Mouse (Mus musculus): Measurements from ENCODE around the gene Olfr1048. TPM values are rescaled to one million over a fixed set of nuclear protein-coding genes. Genes with fewer than 3 reads are reported as not detected.

Olfr1048 gene
- polyA plus RNA-seq, 1 experiment from 2014 or later = 0.29 TPM

Other genes with a start within 250 kb of the Olfr1048 start
- gene Olfr1031, start 250.0 kb downstream of the Olfr1048 start, polyA plus RNA-seq (2014; fragmentation: Nextera tagmentation; extraction: Ambion mirVana) = 0.22 TPM in 1 of 2 replicates, not detected in the other
- gene Olfr1032, start 234.7 kb downstream of the Olfr1048 start, polyA plus RNA-seq (2014; fragmentation: Nextera tagmentation; extraction: Ambion mirVana) = not detected in 2 replicates
- gene Olfr1033, start 219.7 kb downstream of the Olfr1048 start, polyA plus RNA-seq (2014; fragmentation: Nextera tagmentation; extraction: Ambion mirVana) = 1.6 and 2.2 TPM in 2 replicates
- 0.04 TPM in 2 replicates for gene Olfr1034, start 194.4 kb downstream of the Olfr1048 start, polyA plus RNA-seq (2014; fragmentation: Nextera tagmentation; extraction: Ambion mirVana)
- not detected in 2 replicates for gene Olfr1036, start 166.3 kb downstream of the Olfr1048 start, polyA plus RNA-seq (2014; fragmentation: Nextera tagmentation; extraction: Ambion mirVana)
- not detected in 2 replicates for gene Olfr1037, start 152.9 kb downstream of the Olfr1048 start, polyA plus RNA-seq (2014; fragmentation: Nextera tagmentation; extraction: Ambion mirVana)
- not detected in 2 replicates for gene Olfr1039, start 104.4 kb downstream of the Olfr1048 start, polyA plus RNA-seq (2014; fragmentation: Nextera tagmentation; extraction: Ambion mirVana)
- gene Olfr1040, start 93.6 kb downstream of the Olfr1048 start, polyA plus RNA-seq (2014; fragmentation: Nextera tagmentation; extraction: Ambion mirVana) = not detected in 2 replicates
- gene Olfr1042, start 78.5 kb downstream of the Olfr1048 start, polyA plus RNA-seq (2014; fragmentation: Nextera tagmentation; extraction: Ambion mirVana) = not detected in 2 replicates
- not detected in 2 replicates for gene Olfr1043, start 72.8 kb downstream of the Olfr1048 start, polyA plus RNA-seq (2014; fragmentation: Nextera tagmentation; extraction: Ambion mirVana)
- gene Olfr1044, start 62.5 kb downstream of the Olfr1048 start, polyA plus RNA-seq (2014; fragmentation: Nextera tagmentation; extraction: Ambion mirVana) = 0.09 TPM in 1 of 2 replicates, not detected in the other
- gene Olfr52, start 54.6 kb downstream of the Olfr1048 start, polyA plus RNA-seq (2014; fragmentation: Nextera tagmentation; extraction: Ambion mirVana) = not detected in 2 replicates
- gene Olfr1045, start 37.3 kb downstream of the Olfr1048 start, polyA plus RNA-seq (2014; fragmentation: Nextera tagmentation; extraction: Ambion mirVana) = not detected in 2 replicates
- gene Olfr1046, start 21.0 kb downstream of the Olfr1048 start, polyA plus RNA-seq (2014; fragmentation: Nextera tagmentation; extraction: Ambion mirVana) = not detected in 2 replicates
- gene Olfr1047, start 8.9 kb downstream of the Olfr1048 start, polyA plus RNA-seq (2014; fragmentation: Nextera tagmentation; extraction: Ambion mirVana) = not detected in 2 replicates
- gene Olfr1049, start 18.0 kb upstream of the Olfr1048 start, polyA plus RNA-seq (2014; fragmentation: Nextera tagmentation; extraction: Ambion mirVana) = not detected in 2 replicates
- not detected in 2 replicates for gene Olfr1051, start 38.8 kb upstream of the Olfr1048 start, polyA plus RNA-seq (2014; fragmentation: Nextera tagmentation; extraction: Ambion mirVana)
- gene Olfr1052, start 52.2 kb upstream of the Olfr1048 start, polyA plus RNA-seq (2014; fragmentation: Nextera tagmentation; extraction: Ambion mirVana) = 0.11 TPM in 1 of 2 replicates, not detected in the other
- not detected in 2 replicates for gene Olfr1053, start 75.0 kb upstream of the Olfr1048 start, polyA plus RNA-seq (2014; fragmentation: Nextera tagmentation; extraction: Ambion mirVana)
- gene Olfr1054, start 95.1 kb upstream of the Olfr1048 start, polyA plus RNA-seq (2014; fragmentation: Nextera tagmentation; extraction: Ambion mirVana) = not detected in 2 replicates
- gene Olfr1055, start 110.0 kb upstream of the Olfr1048 start, polyA plus RNA-seq (2014; fragmentation: Nextera tagmentation; extraction: Ambion mirVana) = not detected in 2 replicates
- gene Olfr1056, start 122.2 kb upstream of the Olfr1048 start, polyA plus RNA-seq (2014; fragmentation: Nextera tagmentation; extraction: Ambion mirVana) = 0.21 TPM in 1 of 2 replicates, not detected in the other
- gene Olfr1057, start 138.1 kb upstream of the Olfr1048 start, polyA plus RNA-seq (2014; fragmentation: Nextera tagmentation; extraction: Ambion mirVana) = not detected in 2 replicates
- gene Olfr1058, start 148.3 kb upstream of the Olfr1048 start, polyA plus RNA-seq (2014; fragmentation: Nextera tagmentation; extraction: Ambion mirVana) = 0.18 and 0.22 TPM in 2 replicates
- gene Olfr1061, start 173.8 kb upstream of the Olfr1048 start, polyA plus RNA-seq (2014; fragmentation: Nextera tagmentation; extraction: Ambion mirVana) = not detected in 2 replicates
- 0.07 TPM in 1 of 2 replicates, not detected in the other for gene Olfr1062, start 186.5 kb upstream of the Olfr1048 start, polyA plus RNA-seq (2014; fragmentation: Nextera tagmentation; extraction: Ambion mirVana)
- gene Olfr1065, start 210.3 kb upstream of the Olfr1048 start, polyA plus RNA-seq (2014; fragmentation: Nextera tagmentation; extraction: Ambion mirVana) = 0.15 and 0.25 TPM in 2 replicates
- not detected in 2 replicates for gene Olfr1066, start 216.0 kb upstream of the Olfr1048 start, polyA plus RNA-seq (2014; fragmentation: Nextera tagmentation; extraction: Ambion mirVana)
- gene Olfr228, start 247.1 kb upstream of the Olfr1048 start, polyA plus RNA-seq (2014; fragmentation: Nextera tagmentation; extraction: Ambion mirVana) = 0.13 TPM in 1 of 2 replicates, not detected in the other